Mouse (Mus musculus): Measurements from ENCODE around the gene Aldh1l2.

Aldh1l2 gene

DNA sequence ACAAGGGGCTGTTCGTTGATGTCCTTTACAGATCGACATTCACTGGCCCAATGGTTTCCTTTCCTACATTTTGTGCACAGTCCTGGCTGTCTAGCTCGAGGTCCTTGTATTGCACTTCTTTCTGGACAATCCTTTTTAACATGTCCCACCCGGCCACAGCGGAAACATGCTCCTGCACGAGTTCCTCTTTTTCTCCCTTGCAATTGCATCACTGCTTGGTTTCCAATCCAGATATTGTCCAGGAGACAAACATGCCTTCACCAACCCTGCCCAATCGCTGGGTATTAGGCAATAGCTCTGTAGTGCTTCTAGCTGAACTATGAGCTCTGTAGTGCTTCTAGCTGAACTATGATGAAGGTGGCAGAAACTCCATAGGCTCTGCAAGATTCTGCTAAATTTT, 85.4 kb downstream of the Aldh1l2 start:
- no peak for DNase-seq
